In genomic region chr4:94561954-94562648, GRCm38 (mm10) we compare ENCODE assay signal across 36 mouse cellular contexts. TPM values are rescaled to one million over a fixed set of nuclear protein-coding genes. Genes with fewer than 3 reads are reported as not detected.
"Had no signal": no experiment of that assay in that cellular context is flagged by ENCODE, and none has a peak within 500 bp of the region (broad histone marks: within the 10 kb centered on the region; RNA-seq: fewer than 3 reads in every experiment).

No protein-coding gene starts in this region.

- H3K9me3 ChIP-seq: heart, embryonic 13.5 days; heart, embryonic 15.5 days; hindbrain, embryonic 13.5 days; hindbrain, embryonic 15.5 days; kidney, embryonic 15.5 days; limb, embryonic 13.5 days; limb, embryonic 15.5 days had no signal

- H3K27me3 ChIP-seq: heart, embryonic 13.5 days; heart, embryonic 15.5 days; hindbrain, embryonic 13.5 days; hindbrain, embryonic 15.5 days; kidney, embryonic 15.5 days; limb, embryonic 13.5 days; limb, embryonic 15.5 days had no signal

- DNase-seq: gastrocnemius, postnatal 14 days; gastrocnemius, postnatal 36 days; heart, adult 2 months; heart, postnatal 14 days; heart, postnatal 36 days; kidney, adult 11 months; kidney, adult 2 months; kidney, adult 9 months; kidney, postnatal 14 days; layer of hippocampus, adult 9-11 months; layer of hippocampus, postnatal 36 days; left cerebral cortex, postnatal 4 days had no signal

- H3K4me1 ChIP-seq: heart, embryonic 13.5 days; heart, embryonic 15.5 days; hindbrain, embryonic 13.5 days; hindbrain, embryonic 15.5 days; kidney, embryonic 15.5 days; limb, embryonic 13.5 days; limb, embryonic 15.5 days had no signal

- H3K27ac ChIP-seq: heart, adult 2 months; heart, embryonic 13.5 days; heart, embryonic 15.5 days; hindbrain, embryonic 13.5 days; hindbrain, embryonic 15.5 days; hindbrain, postnatal 0 days; kidney, embryonic 15.5 days; kidney, postnatal 0 days; limb, embryonic 13.5 days; limb, embryonic 15.5 days had no signal

- H3K9ac ChIP-seq: heart, embryonic 13.5 days; heart, embryonic 15.5 days; hindbrain, embryonic 13.5 days; hindbrain, embryonic 15.5 days; kidney, embryonic 15.5 days; limb, embryonic 13.5 days; limb, embryonic 15.5 days had no signal

- H3K36me3 ChIP-seq: heart, embryonic 15.5 days had no signal

- ATAC-seq: hindbrain, postnatal 0 days; intestine, embryonic 16.5 days had no signal

- H3K4me2 ChIP-seq: heart, embryonic 11.5 days; heart, embryonic 13.5 days; heart, embryonic 15.5 days; hindbrain, embryonic 13.5 days; hindbrain, embryonic 15.5 days; kidney, embryonic 15.5 days; limb, embryonic 13.5 days; limb, embryonic 15.5 days had no signal

- H3K4me3 ChIP-seq: heart, adult 2 months; heart, embryonic 13.5 days; heart, embryonic 15.5 days; hindbrain, embryonic 13.5 days; hindbrain, embryonic 15.5 days; kidney, embryonic 15.5 days; limb, embryonic 13.5 days; limb, embryonic 15.5 days had no signal

RNA-seq across cellular contexts. Expression of gene Gm10306, which starts 5.8 kb away (rescaled TPM):
- total RNA-seq: gastrocnemius, adult 18-20 months; gastrocnemius, adult 8-10 months; gastrocnemius, postnatal 14 days; gastrocnemius, postnatal 36 days; heart, adult 2 months; heart, postnatal 14 days; heart, postnatal 36 days; hematopoietic stem cell, adult 5-6 weeks; hindbrain, postnatal 0 days; layer of hippocampus, adult 18-20 months; layer of hippocampus, adult 8-10 months; layer of hippocampus, postnatal 14 days; layer of hippocampus, postnatal 36 days; left cerebral cortex, adult 18-20 months; left cerebral cortex, adult 8-10 months; left cerebral cortex, postnatal 10 days; left cerebral cortex, postnatal 25 days; left cerebral cortex, postnatal 4 days had no signal
- polyA plus RNA-seq: heart, adult 2 months; heart, embryonic 11.5 days; heart, embryonic 13.5 days; heart, embryonic 15.5 days; hindbrain, embryonic 11.5 days; hindbrain, embryonic 15.5 days; hindbrain, postnatal 0 days; intestine, embryonic 14.5 days; kidney, adult 2 months; kidney, embryonic 15.5 days; large intestine, adult 2 months; limb, embryonic 13.5 days; limb, embryonic 15.5 days had no signal
